Mouse (Mus musculus) brain, embryonic 14.5 days (tissue): ENCODE measurements around the gene Kcnma1.

Experiments
- CTCF ChIP-seq: fragments of 200-500 bp; IDR thresholded peaks from 2 replicates; pipeline ENCODE4 v1.5.1; 2012; ENCODE audit warnings: inconsistent platforms, mild to moderate bottlenecking, moderate library complexity, borderline replicate concordance; ENCODE audit not compliant: insufficient read depth, insufficient read length; ENCODE audit errors: extremely low read depth
- POLR2A ChIP-seq: fragments of 200-500 bp; IDR thresholded peaks from 2 replicates; pipeline ENCODE4 v1.6.1; 2012; ENCODE audit warnings: mild to moderate bottlenecking, inconsistent platforms, borderline replicate concordance; ENCODE audit not compliant: poor library complexity, insufficient read depth, insufficient read length, severe bottlenecking; ENCODE audit errors: extremely low read depth

- TF ChIP-seq CTCF, result no peak
- no peak for TF ChIP-seq POLR2A
Measured at GRCm38 (mm10) chr14:23492581-23493360, 521.5 kb downstream of the Kcnma1 start.
